ENCODE assay signal across 9 mouse cellular contexts in the genomic region with DNA sequence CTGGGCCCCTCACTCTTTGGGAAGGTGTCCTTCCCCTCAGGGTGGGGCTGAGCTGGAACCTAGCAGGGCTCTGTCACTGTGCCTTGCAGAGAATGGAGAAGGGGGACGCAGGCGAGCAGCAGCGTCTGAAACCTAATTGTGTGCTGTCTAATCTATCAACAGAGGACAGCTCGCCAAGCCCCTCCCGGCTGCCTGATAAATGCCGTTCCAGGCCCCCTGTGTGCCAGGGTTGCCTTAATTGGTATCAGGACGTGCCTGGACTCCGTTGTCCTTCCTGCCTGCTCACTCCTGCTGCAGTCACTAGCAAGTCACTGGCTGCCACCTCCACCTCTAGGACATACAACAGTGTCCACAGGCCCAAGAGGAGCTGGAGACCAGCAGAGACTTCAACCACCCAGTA.
DNase-seq lines count a peak whose midpoint lies in the region; ATAC-seq and TF ChIP-seq lines count a peak whose summit lies in the region.
"Had no signal": no experiment of that assay in that cellular context is flagged by ENCODE, and none has a peak within 500 bp of the region (broad histone marks: within the 10 kb centered on the region; RNA-seq: fewer than 3 reads in every experiment).

No protein-coding gene starts in this region.

- no peak overlapping the region for H3K4me3 ChIP-seq in embryonic facial prominence, embryonic 13.5 days
- no peak overlapping the region for H3K4me3 ChIP-seq in heart, embryonic 16.5 days (ENCODE audit: low read length)
- no peak overlapping the region for H3K4me3 ChIP-seq in midbrain, embryonic 12.5 days
- no peak overlapping the region for H3K4me3 ChIP-seq in gastrocnemius, adult 2 months

- no peaks in the 10 kb centered on the region for H3K27me3 ChIP-seq in embryonic facial prominence, embryonic 13.5 days
- no peaks in the 10 kb centered on the region for H3K27me3 ChIP-seq in heart, embryonic 16.5 days (ENCODE audit: control insufficient read depth, insufficient read depth, low read length)
- H3K27me3 ChIP-seq in midbrain, embryonic 12.5 days: peaks cover 4% of the 10 kb centered on the region; the same call in 1 of the 2 replicates

- 12% methylated on average over 8 of the region's 8 CpGs for WGBS in embryonic facial prominence, embryonic 13.5 days
- WGBS in heart, embryonic 16.5 days: 9% methylated on average over 8 of the region's 8 CpGs
- 16% methylated on average over 8 of the region's 8 CpGs for WGBS in midbrain, embryonic 12.5 days

- H3K4me2 ChIP-seq in embryonic facial prominence, embryonic 13.5 days: no peak overlapping the region
- peak overlapping the region; percentile 32 for H3K4me2 ChIP-seq in heart, embryonic 16.5 days (ENCODE audit: low read depth, low read length)
- H3K4me2 ChIP-seq in midbrain, embryonic 12.5 days (replicated peaks): 0 out of 2 replicates have a peak overlapping the region, but pooled peaks have one; percentile 3

- peak overlapping the region; percentile 23; the same call in 1 of the 2 replicates for H3K27ac ChIP-seq in embryonic facial prominence, embryonic 13.5 days
- peak overlapping the region; percentile 95 for H3K27ac ChIP-seq in heart, embryonic 16.5 days (ENCODE audit: low read length)
- peak overlapping the region; percentile 88 for H3K27ac ChIP-seq in midbrain, embryonic 12.5 days (replicated peaks)
- no peak overlapping the region for H3K27ac ChIP-seq in gastrocnemius, adult 2 months

- H3K9me3 ChIP-seq in embryonic facial prominence, embryonic 13.5 days: no peaks in the 10 kb centered on the region
- H3K9me3 ChIP-seq in heart, embryonic 16.5 days (replicated peaks; ENCODE audit: control insufficient read depth, low read length): no peaks in the 10 kb centered on the region
- no peaks in the 10 kb centered on the region for H3K9me3 ChIP-seq in midbrain, embryonic 12.5 days

- TF ChIP-seq CTCF in gastrocnemius, adult 2 months (IDR thresholded peaks at IDR 0.05): no peak

- DNase-seq in embryo, embryonic 10 days (ENCODE audit: low spot score): peak; percentile 74
- no peak for DNase-seq in embryo, embryonic 9.5 days (ENCODE audit: extremely low spot score)
- no peak for DNase-seq in spleen, postnatal 36 days (ENCODE audit: low spot score in 2 of 2)
- no peak for DNase-seq in gastrocnemius, adult 2 months
- DNase-seq: cerebellum, adult 2 months had no signal

- H3K9ac ChIP-seq in embryonic facial prominence, embryonic 13.5 days: peak overlapping the region; percentile 46; the same call in 1 of the 2 replicates
- H3K9ac ChIP-seq in heart, embryonic 16.5 days (ENCODE audit: low read length): peak overlapping the region; percentile 69
- H3K9ac ChIP-seq in midbrain, embryonic 12.5 days (replicated peaks): peak overlapping the region; percentile 34; the same call in 1 of the 2 replicates

- ATAC-seq in embryonic facial prominence, embryonic 13.5 days (ENCODE audit: insufficient number of reproducible peaks, insufficient read depth, low FRiP score, low TSS enrichment, low read depth): no peak
- peak; percentile 89 for ATAC-seq in heart, embryonic 16.5 days (replicated peaks; ENCODE audit: extremely low read depth, insufficient read depth, low FRiP score)
- ATAC-seq in midbrain, embryonic 12.5 days (ENCODE audit: low FRiP score, low read depth): peak; percentile 30; the same call in 1 of the 2 replicates
- ATAC-seq in activated CD4-positive, CD25-positive, alpha-beta regulatory T cell, adult 4 months: no peak

- no peaks in the 10 kb centered on the region for H3K36me3 ChIP-seq in embryonic facial prominence, embryonic 13.5 days
- no peaks in the 10 kb centered on the region for H3K36me3 ChIP-seq in heart, embryonic 16.5 days (ENCODE audit: control insufficient read depth, insufficient read depth)
- no peaks in the 10 kb centered on the region for H3K36me3 ChIP-seq in midbrain, embryonic 12.5 days

- H3K4me1 ChIP-seq in embryonic facial prominence, embryonic 13.5 days: peaks cover 26% of the 10 kb centered on the region
- H3K4me1 ChIP-seq in heart, embryonic 16.5 days (ENCODE audit: control insufficient read depth, insufficient read depth, low read length): peaks cover 32% of the 10 kb centered on the region
- H3K4me1 ChIP-seq in midbrain, embryonic 12.5 days: peaks cover 30% of the 10 kb centered on the region

- intact Hi-C loops in gastrocnemius, adult 2 months (cut with DNase I): no loop called here

Comparison
In these comparisons a context has a peak if more than half of its experiments do, and no peak if none do; other contexts are left out.
1. ATAC-seq: peak in heart, embryonic 16.5 days (single experiment) and midbrain, embryonic 12.5 days (single experiment); none in embryonic facial prominence, embryonic 13.5 days (single experiment) and activated CD4-positive, CD25-positive, alpha-beta regulatory T cell, adult 4 months (single experiment).
2. Peak in every context shown above with its lines, with median percentiles within 50 percentile points of each other: H3K9ac ChIP-seq.